Mouse (Mus musculus) embryo, embryonic 10 days (tissue): ENCODE results near the gene Map3k5.
A peak's percentile ranks its signal among the peaks of the same experiment; 100 is the strongest.

ENCODE experiments used
- DNase-seq: peaks from one replicate; pipeline ENCODE4 v3.0.0-alpha.2; 2015; ENCODE audit warnings: low spot score

Map3k5 gene

GRCm38 (mm10) chr10:20056859-20057644 lies 122.8 kb downstream of the Map3k5 start:
- no peak for DNase-seq

DNA sequence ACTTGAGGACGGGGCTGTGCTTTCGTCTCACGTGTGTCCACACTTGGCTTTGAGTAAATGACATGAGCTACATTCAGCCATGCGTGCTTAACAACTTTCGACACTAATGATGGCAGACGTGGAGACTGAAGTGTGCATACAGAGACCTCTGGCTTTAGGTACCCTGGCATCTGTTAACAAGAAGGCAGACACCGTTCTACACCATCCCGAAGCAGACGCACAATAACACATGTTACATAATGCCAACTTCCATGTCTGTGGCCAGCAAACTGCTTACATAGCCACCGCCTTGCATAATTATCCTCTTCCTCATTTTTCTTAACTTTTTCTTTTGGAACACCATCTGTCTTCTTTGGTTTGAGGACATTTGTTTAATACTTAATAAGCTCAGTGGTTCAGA lies 123.8 kb downstream of the Map3k5 start:
- no peak for DNase-seq

DNA sequence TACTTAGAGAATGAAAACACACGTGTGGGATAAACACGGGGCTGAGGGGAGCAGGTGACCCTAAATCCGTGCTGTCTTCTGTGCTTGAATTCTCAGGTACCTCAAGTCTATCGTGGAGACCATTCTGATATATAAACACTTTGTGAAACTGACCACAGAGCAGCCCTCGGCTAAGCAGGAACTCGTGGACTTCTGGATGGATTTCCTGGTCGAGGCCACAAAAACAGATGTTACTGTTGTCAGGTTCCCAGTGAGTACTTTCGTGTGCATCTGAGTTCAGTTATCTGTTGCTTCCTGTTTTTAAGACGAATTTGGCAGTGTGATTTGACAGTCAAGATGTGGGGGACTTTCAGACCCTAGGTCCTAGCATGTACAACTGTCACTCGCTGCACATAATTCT lies 124.6 kb downstream of the Map3k5 start:
- DNase-seq: no peak

- no peak for DNase-seq
Measured at GRCm38 (mm10) chr10:20060320-20060970, 126.2 kb downstream of the Map3k5 start.

GRCm38 (mm10) chr10:20064556-20065207 lies 130.4 kb downstream of the Map3k5 start:
- no peak for DNase-seq

GRCm38 (mm10) chr10:20066069-20066665 lies 131.9 kb downstream of the Map3k5 start:
- DNase-seq: no peak

- DNase-seq: no peak
Measured at GRCm38 (mm10) chr10:20069771-20070460, 135.6 kb downstream of the Map3k5 start.

DNA sequence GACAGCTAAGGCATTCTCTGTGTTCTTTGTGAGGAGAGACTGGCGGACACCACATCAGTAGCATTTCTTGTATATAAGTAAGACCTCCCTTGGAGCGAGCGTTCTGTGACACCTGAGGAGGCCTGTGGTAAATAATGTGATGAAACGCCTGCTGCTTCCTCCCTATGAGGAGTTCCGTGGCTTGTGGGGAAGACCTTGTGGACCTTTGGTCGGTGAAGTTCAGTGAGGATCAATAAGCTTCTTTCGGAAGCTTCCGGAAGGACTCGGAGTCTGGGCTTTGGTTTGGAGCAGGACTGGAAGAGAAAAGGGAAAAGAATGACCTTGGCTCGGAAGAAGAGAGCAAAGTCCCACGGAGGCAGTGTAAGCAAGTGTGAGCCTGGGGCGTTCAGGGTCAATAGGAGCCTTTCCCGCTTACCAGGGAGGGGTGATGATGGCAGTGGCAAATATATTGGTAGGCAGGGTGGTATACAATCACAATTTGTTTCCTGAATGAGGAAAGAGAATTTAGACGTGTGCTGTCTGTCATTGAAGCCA lies 136.4 kb downstream of the Map3k5 start:
- no peak for DNase-seq

- no peak for DNase-seq
Measured at GRCm38 (mm10) chr10:20071716-20072115, 137.4 kb downstream of the Map3k5 start.

GRCm38 (mm10) chr10:20073236-20073893 lies 139.1 kb downstream of the Map3k5 start:
- DNase-seq: peak; percentile 86

GRCm38 (mm10) chr10:20076541-20077469 lies 142.5 kb downstream of the Map3k5 start:
- no peak for DNase-seq

GRCm38 (mm10) chr10:20078350-20078749 lies 144.1 kb downstream of the Map3k5 start:
- no peak for DNase-seq

DNA sequence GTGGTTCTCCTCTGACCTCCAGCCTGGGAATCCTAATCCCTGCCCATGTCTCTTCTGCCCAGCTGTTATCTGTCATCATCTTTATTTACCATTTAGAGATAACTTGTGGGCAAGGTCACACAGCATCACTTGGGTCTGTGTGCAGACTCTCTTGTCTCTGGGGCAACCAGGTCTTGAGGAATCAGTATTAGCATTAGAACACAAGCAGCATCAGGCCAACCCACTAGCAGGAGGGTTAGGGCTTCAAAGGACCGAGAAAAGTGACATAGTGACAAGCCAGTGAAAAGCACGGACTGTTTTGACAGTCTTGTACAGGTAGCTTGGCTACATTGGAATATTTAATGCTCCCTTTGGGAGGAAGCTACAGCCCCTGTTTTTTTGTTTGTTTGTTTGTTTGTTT lies 153.6 kb downstream of the Map3k5 start:
- DNase-seq: no peak

DNA sequence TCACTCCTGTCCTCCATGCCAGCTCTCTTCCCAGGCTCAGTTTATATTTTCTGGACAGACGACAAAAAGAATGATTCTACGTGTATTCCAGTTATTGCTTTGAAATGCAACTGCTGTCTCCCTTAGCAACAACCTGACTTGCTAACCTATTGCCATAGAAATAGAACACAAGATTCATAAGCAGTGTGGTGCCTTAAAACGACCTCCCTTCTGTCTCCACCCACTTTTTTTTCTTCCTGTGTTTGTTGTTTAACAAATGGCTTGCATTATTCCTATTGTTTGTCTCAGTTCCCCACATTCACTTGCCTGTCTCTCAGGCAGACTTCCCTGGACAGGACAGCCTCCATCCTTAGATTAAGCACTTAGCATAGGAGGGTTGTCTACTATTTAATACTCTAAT lies 154.8 kb downstream of the Map3k5 start:
- no peak for DNase-seq

DNA sequence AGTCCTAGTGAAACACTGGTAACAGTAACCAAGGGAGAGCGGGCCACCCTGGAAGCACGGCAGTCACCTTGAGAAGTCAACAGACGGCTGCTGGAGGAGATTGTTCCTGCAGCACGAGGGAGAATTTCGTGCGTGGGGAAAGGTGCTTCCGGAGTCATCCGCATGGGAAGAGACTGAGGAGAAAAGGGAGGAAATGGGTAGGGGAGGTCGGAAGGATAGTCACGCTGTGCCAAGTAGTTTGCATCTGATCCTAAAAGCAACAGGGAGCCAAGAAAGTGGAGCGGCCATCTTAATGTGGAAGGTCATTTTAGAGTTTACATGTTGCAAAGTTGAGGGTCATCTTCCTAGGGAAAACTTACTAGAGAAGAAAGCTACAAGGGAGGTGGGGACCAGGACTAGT lies 155.9 kb downstream of the Map3k5 start:
- no peak for DNase-seq

- DNase-seq: no peak
Measured at GRCm38 (mm10) chr10:20091416-20091815, 157.1 kb downstream of the Map3k5 start.

- no peak for DNase-seq
Measured at GRCm38 (mm10) chr10:20092371-20092770, 158.1 kb downstream of the Map3k5 start.

- no peak for DNase-seq
Measured at GRCm38 (mm10) chr10:20101456-20101855, 167.2 kb downstream of the Map3k5 start.

DNA sequence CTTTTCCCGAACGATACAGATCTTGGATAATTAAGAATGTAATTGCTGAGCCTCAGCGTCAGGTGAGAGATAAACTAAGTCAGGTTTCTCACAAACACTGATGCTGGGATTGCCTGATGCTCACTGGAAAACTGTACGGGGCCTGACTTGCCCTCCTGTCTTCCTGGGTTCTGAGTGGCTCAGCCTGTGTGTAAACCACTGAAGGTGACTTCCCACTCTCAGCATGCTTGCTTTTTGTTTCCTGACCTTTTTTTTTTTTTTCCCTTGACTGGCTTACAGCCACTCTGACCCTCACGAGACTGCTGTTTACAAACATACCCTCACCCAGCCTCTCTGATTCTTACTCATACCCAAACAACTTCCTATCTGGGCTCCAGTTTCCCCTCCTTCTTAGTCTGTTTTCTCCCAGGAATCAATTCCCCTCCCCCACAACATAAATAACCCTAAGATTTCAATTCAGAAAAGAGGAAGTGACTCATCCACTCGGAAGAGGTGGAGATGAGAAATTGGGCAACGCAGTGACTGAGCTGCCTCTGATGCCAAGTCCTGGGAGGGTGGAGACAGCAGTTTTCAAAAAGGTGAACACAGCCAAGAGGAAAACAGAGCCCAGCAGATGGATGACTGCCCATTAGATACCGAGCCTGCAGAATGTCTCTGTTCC lies 170.1 kb downstream of the Map3k5 start:
- DNase-seq: no peak

GRCm38 (mm10) chr10:20105575-20105974 lies 171.3 kb downstream of the Map3k5 start:
- no peak for DNase-seq
